Mouse (Mus musculus): ENCODE measurements at regions not wholly inside any gene's neighbourhood (a gene's known extent, or its start where the extent isn't known, plus 50 kb on each side); places are given as distances from the start of the nearest gene placed in this dataset.
A peak's percentile ranks its signal among the peaks of the same experiment; 100 is the strongest.

GRCm38 (mm10) chr4:52176240-52176639 lies 262.8 kb upstream of the Smc2 start:
- Histone ChIP-seq H3K9me3 (ENCODE audit: control insufficient read depth, low read length) (no peaks in the 10 kb centered on the region), H3K4me1 (replicated peaks; ENCODE audit: control insufficient read depth, insufficient read depth, low read length) (no peaks in the 10 kb centered on the region), H3K4me2 (ENCODE audit: low read depth, low read length, severe bottlenecking) (no peak overlapping the region), H3K36me3 (ENCODE audit: control insufficient read depth, insufficient read depth, low read length) (no peaks in the 10 kb centered on the region), H3K4me3 (ENCODE audit: low read depth, low read length) (no peak overlapping the region), H3K27me3 (ENCODE audit: control insufficient read depth, insufficient read depth, low read length) (no peaks in the 10 kb centered on the region), H3K9ac (ENCODE audit: low read length) (no peak overlapping the region), H3K27ac (ENCODE audit: low read depth, low read length) (no peak overlapping the region)
- no peak for ATAC-seq (replicated peaks; ENCODE audit: low FRiP score)
- DNase-seq (ENCODE audit: low spot score) = no peak
- 88% methylated on average over 4 of the region's 4 CpGs for WGBS

GRCm38 (mm10) chr4:52197777-52198176 lies 241.3 kb upstream of the Smc2 start:
- no peak for ATAC-seq (replicated peaks; ENCODE audit: low FRiP score)
- 89% methylated on average over 3 of the region's 3 CpGs for WGBS
- H3K4me2 ChIP-seq (ENCODE audit: low read depth, low read length, severe bottlenecking) = no peak overlapping the region
- H3K36me3 ChIP-seq (ENCODE audit: control insufficient read depth, insufficient read depth, low read length) = no peaks in the 10 kb centered on the region
- H3K27ac ChIP-seq (ENCODE audit: low read depth, low read length) = no peak overlapping the region
- no peak overlapping the region for H3K9ac ChIP-seq (ENCODE audit: low read length)
- no peaks in the 10 kb centered on the region for H3K4me1 ChIP-seq (replicated peaks; ENCODE audit: control insufficient read depth, insufficient read depth, low read length)
- no peak for DNase-seq (ENCODE audit: low spot score)
- no peaks in the 10 kb centered on the region for H3K9me3 ChIP-seq (ENCODE audit: control insufficient read depth, low read length)
- no peaks in the 10 kb centered on the region for H3K27me3 ChIP-seq (ENCODE audit: control insufficient read depth, insufficient read depth, low read length)
- H3K4me3 ChIP-seq (ENCODE audit: low read depth, low read length) = no peak overlapping the region

GRCm38 (mm10) chr4:52210601-52211000 lies 228.4 kb upstream of the Smc2 start:
- Histone ChIP-seq H3K36me3 (ENCODE audit: control insufficient read depth, insufficient read depth, low read length) (no peaks in the 10 kb centered on the region), H3K4me2 (ENCODE audit: low read depth, low read length, severe bottlenecking) (no peak overlapping the region), H3K4me3 (ENCODE audit: low read depth, low read length) (no peak overlapping the region), H3K9me3 (ENCODE audit: control insufficient read depth, low read length) (no peaks in the 10 kb centered on the region), H3K27me3 (ENCODE audit: control insufficient read depth, insufficient read depth, low read length) (no peaks in the 10 kb centered on the region), H3K27ac (ENCODE audit: low read depth, low read length) (no peak overlapping the region), H3K4me1 (replicated peaks; ENCODE audit: control insufficient read depth, insufficient read depth, low read length) (no peaks in the 10 kb centered on the region), H3K9ac (ENCODE audit: low read length) (no peak overlapping the region)
- DNase-seq (ENCODE audit: low spot score) (no peak), ATAC-seq (replicated peaks; ENCODE audit: low FRiP score) (no peak)

- Histone ChIP-seq H3K36me3 (ENCODE audit: control insufficient read depth, insufficient read depth, low read length) (no peaks in the 10 kb centered on the region), H3K27ac (ENCODE audit: low read depth, low read length) (no peak overlapping the region), H3K4me1 (replicated peaks; ENCODE audit: control insufficient read depth, insufficient read depth, low read length) (no peaks in the 10 kb centered on the region), H3K27me3 (ENCODE audit: control insufficient read depth, insufficient read depth, low read length) (no peaks in the 10 kb centered on the region), H3K9me3 (ENCODE audit: control insufficient read depth, low read length) (no peaks in the 10 kb centered on the region), H3K4me3 (ENCODE audit: low read depth, low read length) (no peak overlapping the region), H3K4me2 (ENCODE audit: low read depth, low read length, severe bottlenecking) (no peak overlapping the region), H3K9ac (ENCODE audit: low read length) (no peak overlapping the region)
- WGBS = 61% methylated on average over 5 of the region's 5 CpGs
- ATAC-seq (replicated peaks; ENCODE audit: low FRiP score) = no peak
- DNase-seq (ENCODE audit: low spot score) = no peak
Observed at GRCm38 (mm10) chr4:52211022-52211421, 228.0 kb upstream of the Smc2 start.

GRCm38 (mm10) chr4:52213363-52213762 lies 225.7 kb upstream of the Smc2 start:
- WGBS = 47% methylated on average over 3 of the region's 3 CpGs
- Histone ChIP-seq H3K4me3 (ENCODE audit: low read depth, low read length) (no peak overlapping the region), H3K4me1 (replicated peaks; ENCODE audit: control insufficient read depth, insufficient read depth, low read length) (no peaks in the 10 kb centered on the region), H3K4me2 (ENCODE audit: low read depth, low read length, severe bottlenecking) (no peak overlapping the region), H3K9ac (ENCODE audit: low read length) (no peak overlapping the region), H3K27ac (ENCODE audit: low read depth, low read length) (no peak overlapping the region), H3K9me3 (ENCODE audit: control insufficient read depth, low read length) (no peaks in the 10 kb centered on the region), H3K27me3 (ENCODE audit: control insufficient read depth, insufficient read depth, low read length) (no peaks in the 10 kb centered on the region), H3K36me3 (ENCODE audit: control insufficient read depth, insufficient read depth, low read length) (no peaks in the 10 kb centered on the region)
- no peak for DNase-seq (ENCODE audit: low spot score)
- ATAC-seq (replicated peaks; ENCODE audit: low FRiP score) = peak; percentile 91

Measured in forebrain, embryonic 11.5 days (tissue).